Mouse (Mus musculus) heart, adult 2 months (tissue): ENCODE results near the gene Rora. TPM values are rescaled to one million over a fixed set of nuclear protein-coding genes. Genes with fewer than 3 reads are reported as not detected.

Experiments used
- DNase-seq, 2 experiments: peaks; one replicate each; pipeline ENCODE4 v3.0.0; 2021
- H3K27ac ChIP-seq: fragments of 200-600 bp; 2 replicates; pipeline ENCODE4 v1.8.1; 2022
- H3K27me3 ChIP-seq: fragments of 200-500 bp; 2 replicates; pipeline ENCODE4 v1.6.1; 2012; ENCODE audit warnings: mild to moderate bottlenecking, low read length, inconsistent platforms, mixed read lengths; ENCODE audit not compliant: control insufficient read depth, insufficient read depth
- H3K36me3 ChIP-seq: fragments of 200-500 bp; 2 replicates; pipeline ENCODE4 v1.6.1; 2012; ENCODE audit warnings: low read length, inconsistent platforms; ENCODE audit not compliant: control insufficient read depth, insufficient read depth
- H3K4me1 ChIP-seq: fragments of 200-500 bp; 2 replicates; pipeline ENCODE4 v1.6.1; 2011; ENCODE audit warnings: low read length; ENCODE audit not compliant: control insufficient read depth, insufficient read depth
- H3K4me3 ChIP-seq: fragments of 200-600 bp; 2 replicates; pipeline ENCODE4 v1.8.1; 2022
- H3K79me2 ChIP-seq: fragments of 200-500 bp; replicated peaks from 2 replicates; pipeline ENCODE4 v1.6.1; 2012; ENCODE audit warnings: mild to moderate bottlenecking, inconsistent platforms, low read length, moderate library complexity, mixed read lengths; ENCODE audit not compliant: control insufficient read depth, insufficient read depth
- H3K9ac ChIP-seq: fragments of 200-500 bp; 2 replicates; pipeline ENCODE4 v1.6.1; 2012; ENCODE audit warnings: low read depth, mild to moderate bottlenecking, control low read depth, inconsistent platforms, low read length, mixed read lengths
- CTCF ChIP-seq: fragments of 200-600 bp; IDR thresholded peaks from 2 replicates; pipeline ENCODE4 v1.8.1; 2022; ENCODE audit warnings: antibody characterized with exemption, mild to moderate bottlenecking, moderate library complexity
- EP300 ChIP-seq: fragments of 200-500 bp; IDR thresholded peaks from 2 replicates; pipeline ENCODE4 v1.6.1; 2011; ENCODE audit warnings: low read depth, low read length, control low read depth; ENCODE audit not compliant: insufficient read depth
- POLR2A ChIP-seq: fragments of 200-500 bp; IDR thresholded peaks from 2 replicates; pipeline ENCODE4 v1.6.1; 2011; ENCODE audit warnings: mild to moderate bottlenecking, low read depth, low read length, control low read depth; ENCODE audit not compliant: insufficient read depth
- WGBS: fragments of 180-500 bp; shearing (Covaris S2); methylation state at CpG from one replicate; pipeline ENCODE4 v1.1.7; 2018; 5-methylcytosine and 5-hydroxymethylcytosine counted together
- intact Hi-C: fragments of 180-260 bp; cut with DNase I; formaldehyde crosslinking; loops from one replicate; pipeline ENCODE4 v1.15.1; 2025
- polyA plus RNA-seq: library from polyadenylated mRNA; depleted of rRNA; stranded (reverse); fragments of >200 nt; gene quantifications from 2 replicates; pipeline ENCODE4 v1.2.3, GENCODE M21; 2012
- total RNA-seq, 2 experiments: library from RNA; stranded (reverse); gene quantifications; 2 replicates each; pipeline ENCODE4 v1.2.3; 2021

Gene Rora
- total and polyA plus RNA-seq, 3 experiments = 6.7 to 28.9 (median 21.6) TPM

- DNase-seq = no peak
- Histone ChIP-seq H3K36me3 (no peaks in the 10 kb centered on the region), H3K27me3 (no peaks in the 10 kb centered on the region), H3K4me3 (no peak overlapping the region), H3K27ac (no peak overlapping the region), H3K9ac (no peak overlapping the region), H3K79me2 (peaks cover 2% of the 10 kb centered on the region; the same call in 1 of the 2 replicates), H3K4me1 (peaks cover 1% of the 10 kb centered on the region; the same call in 1 of the 2 replicates)
- intact Hi-C loops = no loop called here
- TF ChIP-seq CTCF = no peak
- WGBS = 94% methylated on average over 6 of the region's 6 CpGs
Measured at GRCm38 (mm10) chr9:69347796-69348195, 694.2 kb downstream of the Rora start.

DNA sequence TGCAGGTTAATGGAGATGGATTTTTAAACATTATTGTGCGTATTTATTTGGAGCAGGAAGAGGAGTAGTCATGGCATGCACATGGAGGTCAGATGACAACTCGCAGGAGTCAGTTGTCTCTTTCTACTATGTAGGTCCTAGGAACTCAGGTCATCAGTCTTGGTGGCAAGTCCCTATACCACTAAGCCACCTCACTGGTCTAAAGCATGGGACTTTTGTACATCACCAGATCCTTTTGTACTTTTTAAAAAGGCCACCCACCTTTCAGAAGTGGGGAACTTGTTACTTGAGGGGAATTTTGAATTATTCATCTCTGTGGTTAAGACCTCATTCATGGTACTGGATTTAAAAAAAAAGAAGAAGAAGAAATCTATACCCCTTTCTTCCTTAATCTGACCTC lies 696.0 kb downstream of the Rora start:
- Histone ChIP-seq H3K27ac (no peak overlapping the region), H3K27me3 (no peaks in the 10 kb centered on the region), H3K4me3 (no peak overlapping the region), H3K4me1 (peaks cover 1% of the 10 kb centered on the region; the same call in 1 of the 2 replicates), H3K36me3 (no peaks in the 10 kb centered on the region), H3K79me2 (no peaks in the 10 kb centered on the region; the same call in 1 of the 2 replicates), H3K9ac (no peak overlapping the region)
- no peak for TF ChIP-seq EP300
- TF ChIP-seq CTCF = no peak
- no peak for TF ChIP-seq POLR2A
- WGBS = 85% methylated on average over 2 of the region's 2 CpGs
- DNase-seq = no peak
- intact Hi-C loops = no loop called here

DNA sequence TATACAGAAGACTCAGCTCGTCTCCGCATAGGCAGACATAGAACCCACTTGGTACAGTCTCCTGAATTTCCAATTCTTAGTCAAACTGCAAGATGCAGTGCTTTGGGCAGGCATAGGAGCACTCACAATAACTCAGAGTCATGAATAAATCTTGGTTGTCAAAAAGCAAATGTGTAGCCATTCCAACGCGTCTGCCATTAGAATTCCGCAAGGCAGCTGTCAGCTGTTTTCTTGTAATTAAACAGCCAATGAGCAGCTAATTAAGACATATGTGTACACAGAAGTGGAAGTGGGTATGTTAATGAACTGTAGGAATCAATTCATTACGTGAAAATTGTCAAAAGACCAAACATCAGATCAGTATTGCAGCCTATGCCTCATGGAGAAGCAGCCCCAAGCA lies 700.6 kb downstream of the Rora start:
- TF ChIP-seq POLR2A = no peak
- TF ChIP-seq CTCF = no peak
- no peak for TF ChIP-seq EP300
- no peak overlapping the region for H3K9ac ChIP-seq
- no peak overlapping the region for H3K4me3 ChIP-seq
- no peak for DNase-seq
- no peaks in the 10 kb centered on the region for H3K27me3 ChIP-seq
- no peaks in the 10 kb centered on the region for H3K36me3 ChIP-seq
- intact Hi-C loops = no loop called here
- 91% methylated on average over 6 of the region's 6 CpGs for WGBS
- no peak overlapping the region for H3K27ac ChIP-seq
- no peaks in the 10 kb centered on the region for H3K79me2 ChIP-seq
- H3K4me1 ChIP-seq = peaks cover 2% of the 10 kb centered on the region; the same call in 1 of the 2 replicates

- Histone ChIP-seq H3K27ac (no peak overlapping the region), H3K79me2 (no peaks in the 10 kb centered on the region), H3K9ac (no peak overlapping the region), H3K27me3 (no peaks in the 10 kb centered on the region), H3K36me3 (no peaks in the 10 kb centered on the region), H3K4me3 (no peak overlapping the region), H3K4me1 (peaks cover 2% of the 10 kb centered on the region; the same call in 1 of the 2 replicates)
- intact Hi-C loops = loop anchor here (2.0 to 5.0 kb wide), 2 partner anchors 123 to 144 kb away; no protein-coding TSS in a partner anchor
- peak; percentile 37 to 61 for DNase-seq
- TF ChIP-seq CTCF = peak; percentile 95
- no peak for TF ChIP-seq POLR2A
- TF ChIP-seq EP300 = 0 out of 2 replicates have a peak, but pooled peaks have one; percentile 56
- whole genome bisulfite sequencing = 48% methylated on average over 3 of the region's 3 CpGs
Measured at GRCm38 (mm10) chr9:69357834-69358233, 704.2 kb downstream of the Rora start.

- H3K4me3 ChIP-seq = no peak overlapping the region
- intact Hi-C loops = loop anchor here (2.0 to 5.0 kb wide), 2 partner anchors 122 to 144 kb away; no protein-coding TSS in a partner anchor
- DNase-seq = no peak
- H3K27ac ChIP-seq = no peak overlapping the region
- H3K27me3 ChIP-seq = no peaks in the 10 kb centered on the region
- no peaks in the 10 kb centered on the region for H3K79me2 ChIP-seq
- H3K4me1 ChIP-seq = peaks cover 2% of the 10 kb centered on the region; the same call in 1 of the 2 replicates
- TF ChIP-seq POLR2A (no peak), CTCF (no peak), EP300 (no peak)
- H3K9ac ChIP-seq = no peak overlapping the region
- no peaks in the 10 kb centered on the region for H3K36me3 ChIP-seq
- WGBS = 85% methylated on average over 6 of the region's 6 CpGs
Measured at GRCm38 (mm10) chr9:69358797-69359196, 705.2 kb downstream of the Rora start.

DNA sequence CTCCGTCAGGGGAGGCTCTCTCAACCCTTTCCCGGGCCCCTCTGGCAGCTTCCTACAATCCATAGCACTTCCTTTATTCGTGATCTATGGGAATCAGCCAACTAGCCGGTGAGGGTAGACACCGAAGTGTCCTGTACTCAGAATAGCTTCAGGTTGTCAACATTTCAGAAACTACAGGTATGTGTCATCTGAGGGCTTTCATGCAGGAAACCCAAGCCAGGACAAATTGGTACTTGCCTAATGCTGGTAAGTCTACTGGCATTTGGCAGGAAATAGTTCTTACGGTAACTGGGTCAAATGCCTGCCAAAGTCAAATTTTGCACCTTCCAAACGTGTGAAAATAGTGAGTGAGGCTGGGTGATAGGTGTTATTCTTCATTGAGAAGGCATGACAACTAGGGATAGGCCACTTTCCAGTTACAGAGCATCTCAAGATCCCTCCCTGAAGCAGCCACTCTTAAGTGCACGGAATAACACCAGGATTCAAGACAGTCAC lies 708.4 kb downstream of the Rora start:
- H3K36me3 ChIP-seq = no peaks in the 10 kb centered on the region
- 73% methylated on average over 8 of the region's 8 CpGs for WGBS
- no peak overlapping the region for H3K9ac ChIP-seq
- DNase-seq = no peak
- TF ChIP-seq CTCF = no peak
- no peak for TF ChIP-seq EP300
- TF ChIP-seq POLR2A = no peak
- H3K4me3 ChIP-seq = no peak overlapping the region
- H3K27ac ChIP-seq = no peak overlapping the region
- peaks cover 2% of the 10 kb centered on the region; the same call in 1 of the 2 replicates for H3K4me1 ChIP-seq
- intact Hi-C loops = loop anchor here (10.0 kb wide), 2 partner anchors 407 to 1347 kb away; no protein-coding TSS in a partner anchor
- H3K79me2 ChIP-seq = no peaks in the 10 kb centered on the region
- no peaks in the 10 kb centered on the region for H3K27me3 ChIP-seq
